8 mouse cellular contexts compared by ENCODE assay signal in genomic region chr11:118355205-118355604, GRCm38 (mm10). TPM values are rescaled to one million over a fixed set of nuclear protein-coding genes. Genes with fewer than 3 reads are reported as not detected.
DNase-seq lines count a peak whose midpoint lies in the region; ATAC-seq lines count a peak whose summit lies in the region.

No protein-coding gene starts in this region.

- peak overlapping the region; percentile 89 for H3K27ac ChIP-seq in hindbrain, embryonic 15.5 days (replicated peaks)

- H3K9ac ChIP-seq in hindbrain, embryonic 15.5 days, result peak overlapping the region; percentile 96

- H3K4me1 ChIP-seq in hindbrain, embryonic 15.5 days (replicated peaks), result peaks cover 35% of the 10 kb centered on the region

- DNase-seq in R1 (ENCODE audit: low read depth, low spot score), result peak; percentile 79
- DNase-seq in cerebellum, postnatal 14 days, result peak; percentile 88 to 89
- DNase-seq in gastrocnemius, adult 18-20 months (ENCODE audit: low spot score), result peak; percentile 87
- peak; percentile 73 for DNase-seq in left cerebral cortex, adult 11 months (ENCODE audit: low spot score)
- peak; percentile 92 for DNase-seq in lung, postnatal 36 days
- peak; percentile 93 for DNase-seq in retina, postnatal 1 day
- peak; percentile 93 for DNase-seq in thymus, postnatal 4 days

- WGBS in hindbrain, embryonic 15.5 days, result 0% methylated on average over 23 of the region's 43 CpGs

- H3K27me3 ChIP-seq in hindbrain, embryonic 15.5 days, result no peaks in the 10 kb centered on the region

- peak overlapping the region; percentile 92 for H3K4me2 ChIP-seq in hindbrain, embryonic 15.5 days

- peak; percentile 93 for ATAC-seq in hindbrain, embryonic 15.5 days (ENCODE audit: low FRiP score, low read depth)

- no peaks in the 10 kb centered on the region for H3K36me3 ChIP-seq in hindbrain, embryonic 15.5 days

- no peaks in the 10 kb centered on the region for H3K9me3 ChIP-seq in hindbrain, embryonic 15.5 days

- H3K4me3 ChIP-seq in hindbrain, embryonic 15.5 days, result peak overlapping the region; percentile 90

RNA-seq across cellular contexts. Expression of gene Timp2, which starts 0.3 kb away (rescaled TPM):
- 10 to 100 TPM; 65.4 to 89.1 TPM for total RNA-seq in gastrocnemius, adult 18-20 months (2021)
- polyA plus RNA-seq in hindbrain, embryonic 15.5 days (2015; fragmentation: Nextera tagmentation; extraction: Ambion mirVana), result 83.4 and 91.2 TPM in 2 replicates

RNA-seq across cellular contexts. Expression of gene Cep295nl, which starts 12.9 kb away (rescaled TPM):
- under 1 TPM; 0.52 to 0.73 TPM for total RNA-seq in gastrocnemius, adult 18-20 months (2021)
- 0.08 and 0.34 TPM in 2 replicates for polyA plus RNA-seq in hindbrain, embryonic 15.5 days (2015; fragmentation: Nextera tagmentation; extraction: Ambion mirVana)

RNA-seq across cellular contexts. Expression of gene Lgals3bp, which starts 46.7 kb away (rescaled TPM):
- total RNA-seq in gastrocnemius, adult 18-20 months (2021), result 10 to 100 TPM; 15.8 to 17.1 TPM
- 5.9 and 8.3 TPM in 2 replicates for polyA plus RNA-seq in hindbrain, embryonic 15.5 days (2015; fragmentation: Nextera tagmentation; extraction: Ambion mirVana)

Comparison
In these comparisons a context has a peak if more than half of its experiments do, and no peak if none do; other contexts are left out.
1. Peak in every context shown above with its lines: DNase-seq, ATAC-seq, H3K4me3 ChIP-seq and H3K27ac ChIP-seq.